Mouse (Mus musculus) limb, embryonic 10.5 days (tissue): ENCODE measurements around the gene Sct. TPM values are rescaled to one million over a fixed set of nuclear protein-coding genes. Genes with fewer than 3 reads are reported as not detected.
A peak's percentile ranks its signal among the peaks of the same experiment; 100 is the strongest.

Experiments
- DNase-seq: peaks from one replicate; pipeline ENCODE4 v3.0.0-alpha.2; 2017; ENCODE audit warnings: low spot score
- H3K27ac ChIP-seq: fragments of 300-500 bp; sonication (generic); 2 replicates; pipeline ENCODE4 v1.5.1; 2016; ENCODE audit warnings: mild to moderate bottlenecking
- H3K27me3 ChIP-seq: fragments of 300-500 bp; sonication (generic); 2 replicates; pipeline ENCODE4 v1.6.1; 2016; ENCODE audit warnings: low read depth, mild to moderate bottlenecking; ENCODE audit not compliant: poor library complexity, severe bottlenecking
- H3K36me3 ChIP-seq: fragments of 300-500 bp; sonication (generic); 2 replicates; pipeline ENCODE4 v1.6.1; 2016; ENCODE audit warnings: mild to moderate bottlenecking, moderate library complexity
- H3K4me1 ChIP-seq: fragments of 300-500 bp; sonication (generic); 2 replicates; pipeline ENCODE4 v1.6.1; 2016
- H3K4me3 ChIP-seq: fragments of 300-500 bp; sonication (generic); 2 replicates; pipeline ENCODE4 v1.5.1; 2016; ENCODE audit warnings: mild to moderate bottlenecking, moderate library complexity
- H3K9me3 ChIP-seq: fragments of 300-500 bp; sonication (generic); replicated peaks from 2 replicates; pipeline ENCODE4 v1.6.1; 2016; ENCODE audit warnings: mild to moderate bottlenecking
- WGBS: fragments of 180-500 bp; shearing (Covaris S2); methylation state at CpG from one replicate; pipeline ENCODE4 v1.1.7; 2016; 5-methylcytosine and 5-hydroxymethylcytosine counted together
- polyA plus RNA-seq: library from polyadenylated mRNA; unstranded; fragments of >200 nt; fragmentation: Nextera tagmentation; extraction: Ambion mirVana; gene quantifications from 2 replicates; pipeline ENCODE4 v1.2.1, GENCODE M21; 2016

Sct gene
- polyA plus RNA-seq, result 9.7 and 11.3 TPM in 2 replicates

DNA sequence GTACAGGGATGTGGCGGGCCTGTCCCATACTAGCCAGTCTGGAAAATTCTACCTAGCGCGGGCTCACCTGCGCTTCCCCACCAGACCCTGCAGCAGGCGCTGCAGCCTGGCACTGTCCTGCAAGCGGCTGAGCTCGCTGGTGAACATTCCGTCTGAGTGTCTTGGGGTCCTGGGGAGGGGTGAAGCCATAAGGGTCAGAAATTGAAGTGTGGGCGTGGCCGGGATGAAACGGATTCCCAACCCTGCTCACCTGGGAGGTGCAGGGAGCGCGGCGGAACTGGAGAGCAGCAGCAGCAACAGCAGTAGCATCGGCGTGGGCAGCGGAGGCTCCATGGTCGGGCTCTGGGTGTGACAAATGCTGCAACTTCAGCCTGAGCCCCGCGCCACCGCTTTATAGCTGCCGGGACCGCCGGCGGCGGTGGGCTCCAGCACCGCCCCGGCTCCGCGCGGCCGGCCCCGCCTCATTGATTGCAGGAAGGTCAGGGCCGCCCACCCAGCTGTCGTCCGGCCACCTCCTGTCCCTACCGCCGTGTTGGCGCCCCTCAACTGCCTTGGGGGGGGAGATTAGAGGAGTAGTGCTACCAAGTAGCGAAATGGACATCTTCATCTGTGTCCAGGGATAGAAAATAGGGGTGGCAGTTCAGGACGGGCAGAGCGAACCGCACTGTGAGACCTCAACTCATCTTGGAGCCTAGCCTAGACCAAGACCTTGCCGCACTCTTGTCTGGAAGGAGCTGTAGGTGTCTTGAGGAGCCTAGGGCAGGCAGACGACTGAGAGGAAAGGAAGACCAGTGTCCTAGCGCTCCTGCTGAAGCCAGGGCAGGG lies at the start of gene Sct:
Gene Sct (minus strand): TSS at position 368 of the 825 bp plus-strand sequence.
- Histone ChIP-seq H3K4me1 (peaks cover 44% of the 10 kb centered on the region), H3K27me3 (peaks cover 18% of the 10 kb centered on the region), H3K4me3 (peak within 1 kb of the TSS; percentile 58), H3K9me3 (no peaks in the 10 kb centered on the region), H3K36me3 (no peaks in the 10 kb centered on the region), H3K27ac (peak within 1 kb of the TSS; percentile 72)
- peak; percentile 75 for DNase-seq
- WGBS, result 2% methylated on average over 46 of the region's 46 CpGs

GRCm38 (mm10) chr7:141328373-141328990 lies 49.5 kb upstream of the Sct start:
- H3K27ac ChIP-seq, result peak overlapping the region; percentile 98
- WGBS, result 21% methylated on average over 24 of the region's 24 CpGs
- H3K4me3 ChIP-seq, result peak overlapping the region; percentile 66
- H3K36me3 ChIP-seq, result peaks cover 33% of the 10 kb centered on the region
- H3K9me3 ChIP-seq, result no peaks in the 10 kb centered on the region
- H3K27me3 ChIP-seq, result no peaks in the 10 kb centered on the region
- H3K4me1 ChIP-seq, result peaks cover 29% of the 10 kb centered on the region
- DNase-seq, result no peak

DNA sequence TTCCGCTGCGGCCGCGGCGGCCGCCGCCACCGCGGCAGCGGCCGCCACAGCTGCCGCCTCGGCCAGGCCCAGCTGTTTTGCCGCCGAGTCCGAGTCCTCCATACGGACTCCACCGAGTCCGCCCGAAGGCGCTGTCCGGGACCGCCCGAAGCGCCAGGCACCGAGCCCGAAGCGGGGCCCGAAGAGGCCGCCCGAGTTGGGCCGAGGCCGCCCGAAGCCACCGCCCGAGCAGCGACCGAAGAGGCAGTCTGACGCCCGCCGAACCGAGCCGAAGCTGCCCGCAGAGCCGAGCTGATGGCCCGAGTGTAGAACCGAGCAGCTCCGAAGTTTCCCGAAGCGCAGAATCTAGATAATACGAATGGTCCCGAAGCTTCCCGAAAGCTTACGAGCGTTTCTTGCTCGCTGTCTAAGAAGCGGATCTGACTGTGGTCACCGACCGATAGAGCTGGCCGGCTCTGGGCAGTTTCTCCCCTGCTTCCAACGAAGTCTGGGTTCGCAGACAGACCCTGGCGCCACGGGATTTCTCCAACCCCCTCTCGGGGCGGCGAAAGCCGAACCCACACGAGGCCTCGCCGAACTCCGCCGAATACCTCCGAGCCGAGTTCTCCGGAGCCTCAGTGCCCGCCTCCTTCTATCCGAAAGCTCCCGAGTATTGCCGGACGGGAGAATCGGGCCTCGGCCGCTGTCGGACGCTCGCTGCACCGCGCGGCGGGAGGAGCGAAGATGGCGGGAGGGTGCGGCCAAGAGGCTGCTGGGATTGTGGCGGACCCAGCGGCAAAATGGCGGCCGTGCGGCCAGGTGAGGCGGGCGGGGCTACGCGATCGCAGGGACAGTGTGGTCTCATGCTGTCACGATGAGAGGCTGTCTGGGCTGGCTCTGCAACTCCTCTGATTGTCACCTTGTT lies 48.8 kb upstream of the Sct start, which contains the start of the genes Deaf1 and Tmem80:
Gene Deaf1 (minus strand): TSS at position 222 of the 904 bp plus-strand sequence.
Gene Tmem80 (plus strand): TSS at position 271 of the 904 bp plus-strand sequence.
- WGBS, result under 1% methylated on average over 105 of the region's 105 CpGs
- Histone ChIP-seq H3K36me3 (peaks cover 33% of the 10 kb centered on the region), H3K27me3 (no peaks in the 10 kb centered on the region), H3K9me3 (no peaks in the 10 kb centered on the region), H3K4me3 (peak within 1 kb of the TSS; percentile 66), H3K4me1 (peaks cover 29% of the 10 kb centered on the region), H3K27ac (peak within 1 kb of the TSS; percentile 98)
- DNase-seq, result peak; percentile 94

- WGBS, result 7% methylated on average over 35 of the region's 35 CpGs
These were observed 47.9 kb upstream of the Sct start for GRCm38 (mm10) chr7:141326546-141327446.

DNA sequence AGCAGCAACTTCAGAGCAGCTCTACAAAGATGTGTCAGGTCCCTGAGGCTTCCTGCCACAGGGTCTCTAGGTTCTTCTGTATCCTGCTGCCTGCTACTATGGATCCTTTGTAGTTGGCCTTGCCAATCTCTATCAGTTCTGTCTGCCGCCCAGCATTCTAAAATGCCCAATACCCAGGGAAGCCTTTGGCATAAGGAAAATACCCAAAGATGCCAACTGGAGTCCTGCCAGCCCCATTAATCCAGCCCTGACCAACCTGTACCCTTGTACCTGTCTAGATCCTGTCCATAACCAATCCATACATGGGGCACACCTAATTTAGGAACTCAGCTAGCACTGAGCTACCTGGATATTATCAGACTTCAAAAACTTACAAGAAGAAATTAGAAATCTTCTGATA lies 45.8 kb upstream of the Sct start:
- H3K4me1 ChIP-seq, result peaks cover 29% of the 10 kb centered on the region
- no peaks in the 10 kb centered on the region for H3K27me3 ChIP-seq
- 100% methylated on average over 1 of the region's 1 CpGs for WGBS
- DNase-seq, result no peak
- peaks cover 55% of the 10 kb centered on the region for H3K36me3 ChIP-seq
- H3K27ac ChIP-seq, result no peak overlapping the region
- H3K4me3 ChIP-seq, result no peak overlapping the region
- no peaks in the 10 kb centered on the region for H3K9me3 ChIP-seq

More at GRCm38 (mm10) chr7:141326546-141327446, 47.9 kb upstream of the Sct start:
- Histone ChIP-seq H3K27me3 (no peaks in the 10 kb centered on the region), H3K27ac (peak overlapping the region; percentile 98), H3K4me1 (peaks cover 29% of the 10 kb centered on the region), H3K36me3 (peaks cover 34% of the 10 kb centered on the region), H3K9me3 (no peaks in the 10 kb centered on the region), H3K4me3 (peak overlapping the region; percentile 66)
- no peak for DNase-seq

DNA sequence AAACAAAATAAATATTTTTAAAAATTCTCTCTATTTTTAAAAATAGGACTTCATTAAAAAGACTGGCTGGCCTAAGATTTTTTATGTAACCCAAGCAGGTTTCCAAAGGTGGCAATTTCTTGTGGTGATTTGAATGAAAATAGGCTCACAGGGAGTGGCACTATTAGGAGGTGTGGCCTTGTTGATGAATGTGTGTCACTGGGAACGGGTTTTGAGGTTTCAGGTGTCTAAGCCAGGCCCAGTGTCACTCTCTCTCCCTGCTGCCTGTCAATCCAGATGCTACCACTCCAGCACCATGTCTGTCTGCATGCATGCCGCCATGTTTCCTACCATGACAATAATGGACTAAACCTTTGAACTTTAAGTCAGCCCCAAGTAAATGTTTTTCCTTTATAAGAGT lies 40.5 kb upstream of the Sct start:
- Histone ChIP-seq H3K27ac (no peak overlapping the region), H3K4me3 (no peak overlapping the region), H3K27me3 (no peaks in the 10 kb centered on the region), H3K9me3 (no peaks in the 10 kb centered on the region), H3K36me3 (peaks cover 100% of the 10 kb centered on the region), H3K4me1 (no peaks in the 10 kb centered on the region)
- DNase-seq, result no peak
- 76% methylated on average over 2 of the region's 2 CpGs for WGBS

DNA sequence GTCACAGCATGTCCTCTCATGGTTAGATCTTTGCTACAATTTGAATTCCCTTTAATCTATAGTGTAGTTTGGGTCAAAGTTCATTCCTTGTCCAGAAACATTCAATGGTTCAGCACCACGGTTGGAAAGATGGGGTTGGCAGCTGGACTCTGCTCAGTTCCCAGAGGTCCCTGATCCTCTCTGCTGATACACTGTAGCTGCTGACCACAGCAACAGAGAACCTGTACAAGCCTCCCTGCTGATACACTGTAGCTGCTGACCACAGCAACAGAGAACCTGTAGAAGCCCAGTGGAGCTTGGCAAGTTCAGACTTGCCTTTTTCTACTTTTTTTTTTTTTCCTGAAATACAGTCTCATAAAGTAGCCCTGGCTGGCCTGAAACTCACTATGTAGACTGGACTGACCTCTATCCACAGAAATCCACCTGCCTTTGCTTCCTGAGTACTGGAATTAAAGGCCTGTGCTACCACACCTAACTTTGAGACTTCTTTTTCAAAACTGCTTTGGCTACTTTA lies 38.7 kb upstream of the Sct start:
- no peaks in the 10 kb centered on the region for H3K9me3 ChIP-seq
- no peak overlapping the region for H3K4me3 ChIP-seq
- peaks cover 100% of the 10 kb centered on the region for H3K36me3 ChIP-seq
- 79% methylated on average over 1 of the region's 1 CpGs for WGBS
- no peak for DNase-seq
- no peaks in the 10 kb centered on the region for H3K4me1 ChIP-seq
- H3K27ac ChIP-seq, result no peak overlapping the region
- H3K27me3 ChIP-seq, result no peaks in the 10 kb centered on the region

DNA sequence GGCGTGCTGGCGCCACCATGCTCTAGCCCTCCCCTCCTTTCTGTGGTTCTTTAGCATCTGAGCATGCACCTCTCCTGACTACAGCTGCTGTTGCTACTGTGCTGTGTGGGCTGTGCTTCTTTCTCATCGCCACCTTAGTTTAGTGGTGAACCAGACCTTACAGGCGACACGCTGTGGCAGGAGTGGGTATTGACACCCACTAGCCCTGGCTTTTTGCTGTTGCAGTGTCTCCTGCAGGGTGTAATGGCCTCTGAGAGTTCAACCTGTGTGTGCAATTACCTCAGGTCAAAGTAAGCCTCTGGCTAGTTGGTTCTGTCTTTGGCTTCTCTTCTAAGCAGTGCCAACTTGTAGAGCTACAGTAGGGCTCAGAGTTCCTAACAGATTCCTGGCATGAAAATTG lies 37.0 kb upstream of the Sct start:
- 81% methylated on average over 5 of the region's 5 CpGs for WGBS

GRCm38 (mm10) chr7:141315076-141315475 lies 36.1 kb upstream of the Sct start:
- Histone ChIP-seq H3K36me3 (peaks cover 100% of the 10 kb centered on the region), H3K27me3 (no peaks in the 10 kb centered on the region), H3K4me3 (no peak overlapping the region), H3K4me1 (no peaks in the 10 kb centered on the region), H3K27ac (no peak overlapping the region), H3K9me3 (no peaks in the 10 kb centered on the region)
- 93% methylated on average over 8 of the region's 8 CpGs for WGBS
- DNase-seq, result no peak

More for the DNA sequence above, 37.0 kb upstream of the Sct start:
- H3K4me3 ChIP-seq, result no peak overlapping the region
- no peak for DNase-seq
- no peak overlapping the region for H3K27ac ChIP-seq
- peaks cover 100% of the 10 kb centered on the region for H3K36me3 ChIP-seq
- H3K4me1 ChIP-seq, result no peaks in the 10 kb centered on the region
- no peaks in the 10 kb centered on the region for H3K9me3 ChIP-seq
- no peaks in the 10 kb centered on the region for H3K27me3 ChIP-seq

- H3K27ac ChIP-seq, result no peak overlapping the region
- H3K36me3 ChIP-seq, result peaks cover 100% of the 10 kb centered on the region
- no peaks in the 10 kb centered on the region for H3K9me3 ChIP-seq
- no peaks in the 10 kb centered on the region for H3K4me1 ChIP-seq
- no peak for DNase-seq
- no peaks in the 10 kb centered on the region for H3K27me3 ChIP-seq
- 93% methylated on average over 2 of the region's 2 CpGs for WGBS
- H3K4me3 ChIP-seq, result no peak overlapping the region
These were observed 35.5 kb upstream of the Sct start for GRCm38 (mm10) chr7:141314416-141314815.

- H3K4me1 ChIP-seq, result no peaks in the 10 kb centered on the region
- peaks cover 99% of the 10 kb centered on the region for H3K36me3 ChIP-seq
- no peak overlapping the region for H3K4me3 ChIP-seq
- no peaks in the 10 kb centered on the region for H3K9me3 ChIP-seq
- no peak for DNase-seq
- no peaks in the 10 kb centered on the region for H3K27me3 ChIP-seq
- 84% methylated on average over 4 of the region's 4 CpGs for WGBS
- H3K27ac ChIP-seq, result no peak overlapping the region
These were observed 25.6 kb upstream of the Sct start for GRCm38 (mm10) chr7:141304537-141304936.
